Mouse (Mus musculus): ENCODE measurements around the gene Foxn3. TPM values are rescaled to one million over a fixed set of nuclear protein-coding genes. Genes with fewer than 3 reads are reported as not detected.
A peak's percentile ranks its signal among the peaks of the same experiment; 100 is the strongest.

The Foxn3 gene
- total and polyA plus RNA-seq, 3 experiments, result 9.7 to 26.8 (median 11.0) TPM

- Histone ChIP-seq H3K9me3 (replicated peaks; ENCODE audit: low read length) (no peaks in the 10 kb centered on the region), H3K27me3 (replicated peaks) (no peaks in the 10 kb centered on the region), H3K4me2 (ENCODE audit: insufficient read depth, low read depth, poor library complexity, severe bottlenecking) (no peak overlapping the region), H3K9ac (ENCODE audit: insufficient read depth, low read depth) (no peak overlapping the region), H3K27ac (ENCODE audit: insufficient read depth, low read depth) (no peak overlapping the region), H3K36me3 (replicated peaks in 1 of 2; ENCODE audit: control insufficient read depth in 1 of 2, insufficient read depth in 1 of 2, low read length in 1 of 2) (no peaks in the 10 kb centered on the region), H3K4me3 (replicated peaks in 1 of 3; ENCODE audit: low read depth in 2 of 3, low read length in 2 of 3, poor library complexity in 1 of 3) (no peak overlapping the region), H3K4me1 (ENCODE audit: control insufficient read depth in 1 of 2, insufficient read depth in 2 of 2) (peaks cover 23 to 32% of the 10 kb centered on the region in 2 experiments), H3K79me2 (replicated peaks; ENCODE audit: control insufficient read depth, extremely low read depth, insufficient read depth, poor library complexity, severe bottlenecking) (no peaks in the 10 kb centered on the region)
- no peak for DNase-seq (ENCODE audit: extremely low read depth)
- dilution Hi-C loops (cut with MboI; ENCODE audit: extremely low pct_ligation_motif_present, extremely low pct_unique_long_range_greater_than_20kb, low sequenced_read_pairs), result no loop called here
- in situ Hi-C loops (cut with MboI; ENCODE audit: low pct_ligation_motif_present, low pct_unique_long_range_greater_than_20kb, low sequenced_read_pairs), result no loop called here
- TF ChIP-seq MAFK (IDR thresholded peaks at IDR 0.05; ENCODE audit: insufficient replicate concordance, low read length), result 0 out of 2 replicates have a peak, but pooled peaks have one; percentile 23
- TF ChIP-seq SMC3 (IDR thresholded peaks at IDR 0.05; ENCODE audit: low read depth, low read length), result no peak
Measured at GRCm38 (mm10) chr12:99574299-99574698, 10.9 kb upstream of the Foxn3 start.

- H3K36me3 ChIP-seq (replicated peaks in 1 of 2; ENCODE audit: control insufficient read depth in 1 of 2, insufficient read depth in 1 of 2, low read length in 1 of 2), result no peaks in the 10 kb centered on the region
- no peak overlapping the region for H3K27ac ChIP-seq (ENCODE audit: insufficient read depth, low read depth)
- in situ Hi-C loops (cut with MboI; ENCODE audit: low pct_ligation_motif_present, low pct_unique_long_range_greater_than_20kb, low sequenced_read_pairs) (no loop called here), dilution Hi-C loops (cut with MboI; ENCODE audit: extremely low pct_ligation_motif_present, extremely low pct_unique_long_range_greater_than_20kb, low sequenced_read_pairs) (no loop called here)
- peaks cover 23 to 32% of the 10 kb centered on the region in 2 experiments for H3K4me1 ChIP-seq (ENCODE audit: control insufficient read depth in 1 of 2, insufficient read depth in 2 of 2)
- H3K9ac ChIP-seq (ENCODE audit: insufficient read depth, low read depth), result no peak overlapping the region
- H3K4me3 ChIP-seq (replicated peaks in 1 of 3; ENCODE audit: low read depth in 2 of 3, low read length in 2 of 3, poor library complexity in 1 of 3), result no peak overlapping the region
- no peak overlapping the region for H3K4me2 ChIP-seq (ENCODE audit: insufficient read depth, low read depth, poor library complexity, severe bottlenecking)
- H3K9me3 ChIP-seq (replicated peaks; ENCODE audit: low read length), result no peaks in the 10 kb centered on the region
- DNase-seq (ENCODE audit: extremely low read depth), result no peak
- H3K27me3 ChIP-seq (replicated peaks), result no peaks in the 10 kb centered on the region
- H3K79me2 ChIP-seq (replicated peaks; ENCODE audit: control insufficient read depth, extremely low read depth, insufficient read depth, poor library complexity, severe bottlenecking), result no peaks in the 10 kb centered on the region
- no peak for TF ChIP-seq HCFC1 (IDR thresholded peaks at IDR 0.05; ENCODE audit: low read depth, low read length)
- TF ChIP-seq NRF1 (IDR thresholded peaks at IDR 0.05; ENCODE audit: low read depth, low read length), result no peak
- TF ChIP-seq CTCF (conservative IDR thresholded peaks at IDR 0.05 in 1 of 2, IDR thresholded peaks at IDR 0.05 in 1 of 2; ENCODE audit: low read depth in 2 of 2, low read length in 2 of 2), result no peak
- TF ChIP-seq MXI1 (IDR thresholded peaks at IDR 0.05; ENCODE audit: low read depth, low read length), result no peak
- TF ChIP-seq RAD21 (IDR thresholded peaks at IDR 0.05; ENCODE audit: low read depth, low read length), result no peak
- TF ChIP-seq MEF2A (IDR thresholded peaks at IDR 0.05; ENCODE audit: borderline replicate concordance, low read depth, low read length), result no peak
- TF ChIP-seq ZMIZ1 (IDR thresholded peaks at IDR 0.05; ENCODE audit: low read depth, low read length), result no peak
- TF ChIP-seq ZC3H11A (IDR thresholded peaks at IDR 0.05; ENCODE audit: low read depth, low read length), result no peak
- TF ChIP-seq ETS1 (conservative IDR thresholded peaks at IDR 0.05; ENCODE audit: low read depth, low read length), result no peak
- TF ChIP-seq USF1 (IDR thresholded peaks at IDR 0.05; ENCODE audit: low read depth, low read length), result no peak
- TF ChIP-seq CHD2 (IDR thresholded peaks at IDR 0.05; ENCODE audit: low read length), result no peak
- no peak for TF ChIP-seq EP300 (IDR thresholded peaks at IDR 0.05; ENCODE audit: low read length)
- TF ChIP-seq ZKSCAN1 (IDR thresholded peaks at IDR 0.05; ENCODE audit: borderline replicate concordance, low read depth, low read length), result no peak
- TF ChIP-seq JUN (IDR thresholded peaks at IDR 0.05; ENCODE audit: insufficient read depth, low read depth, low read length), result no peak
- no peak for TF ChIP-seq TCF12 (IDR thresholded peaks at IDR 0.05; ENCODE audit: low read depth, low read length)
- TF ChIP-seq JUND (conservative IDR thresholded peaks at IDR 0.05; ENCODE audit: low read depth, low read length), result no peak
Measured at GRCm38 (mm10) chr12:99573036-99573435, 9.7 kb upstream of the Foxn3 start.

Measured in CH12.LX (cell line).